Mouse (Mus musculus) right cerebral cortex, postnatal 4 days (tissue): ENCODE data around the gene Josd2.

ENCODE experiments used
- DNase-seq: peaks from one replicate; pipeline ENCODE4 v3.0.0-alpha.2; 2022

Josd2 gene

DNA sequence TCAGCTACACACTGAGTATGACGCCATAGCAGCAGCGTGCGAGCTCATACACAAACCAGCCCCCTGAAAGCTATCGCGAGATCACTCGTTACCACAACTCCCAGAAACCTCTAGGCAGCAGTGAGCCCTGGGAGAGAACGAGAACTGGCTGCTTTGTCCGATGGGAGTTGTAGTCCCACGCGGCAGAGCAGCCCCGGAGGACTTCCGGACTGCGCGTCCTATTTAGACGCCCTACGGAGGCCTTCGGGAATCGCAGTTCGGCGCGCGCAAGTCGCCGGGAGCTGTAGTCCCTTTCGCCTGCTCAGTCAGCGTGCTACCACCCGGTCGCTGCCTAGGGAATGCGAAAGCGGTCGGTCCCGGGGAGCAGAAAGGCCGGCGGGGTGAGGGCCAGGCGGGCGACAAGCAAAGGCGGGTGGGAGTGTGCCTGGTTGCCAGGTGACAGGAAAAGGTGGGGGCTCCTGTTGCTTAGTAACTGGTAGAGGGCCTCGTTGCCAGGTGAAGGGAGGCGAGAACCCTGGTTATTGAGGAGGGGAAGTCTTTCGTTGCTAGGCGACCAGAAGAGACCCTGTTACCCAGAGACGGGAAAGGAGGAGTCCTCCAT is at the start of gene Josd2:
TSS of gene Josd2 (plus strand) at position 170 of the 601 bp plus-strand sequence.
- peak; percentile 89 for DNase-seq

- no peak for DNase-seq
Observed at GRCm38 (mm10) chr7:44427666-44428065, 40.1 kb upstream of the Josd2 start.

DNA sequence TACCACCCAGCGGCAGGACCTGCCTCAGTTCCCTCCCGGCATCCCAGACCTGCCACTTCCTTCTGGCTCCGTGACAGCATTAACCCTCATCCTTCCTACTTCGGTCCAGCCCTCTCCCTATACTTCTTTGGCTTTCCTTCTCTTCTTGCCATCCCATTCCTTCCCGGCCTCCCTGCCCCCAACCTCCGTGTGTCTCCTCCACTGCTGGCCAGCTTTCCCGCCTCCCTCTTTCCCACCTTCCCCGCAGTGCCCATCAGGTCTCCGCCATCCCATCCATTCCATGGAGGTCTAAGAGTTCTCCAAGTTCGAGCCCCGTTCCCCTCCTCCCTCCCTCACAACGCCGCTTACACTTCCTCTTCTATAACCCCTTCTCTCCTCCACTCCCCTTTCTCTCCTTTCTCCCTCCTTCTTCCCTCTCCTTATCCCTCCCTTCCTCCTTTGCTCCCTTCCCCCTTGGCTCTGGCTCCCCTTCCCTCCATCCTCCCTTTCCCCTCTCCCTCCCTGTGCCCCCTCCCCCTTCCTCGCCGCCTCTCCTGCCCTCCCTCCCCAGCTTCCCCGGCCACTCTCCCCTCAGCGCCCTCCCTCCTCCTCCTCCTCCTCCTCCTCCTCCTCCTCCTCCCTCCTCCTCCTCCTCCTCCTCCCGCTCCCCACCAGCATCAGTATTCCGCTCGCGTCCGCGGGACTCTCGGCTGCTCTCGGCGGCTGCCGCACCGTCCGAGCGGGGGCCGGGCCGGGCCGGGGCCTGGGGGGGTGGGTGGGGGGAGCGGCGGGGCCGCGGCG is 39.4 kb upstream of the Josd2 start:
- peak; percentile 84 for DNase-seq

DNA sequence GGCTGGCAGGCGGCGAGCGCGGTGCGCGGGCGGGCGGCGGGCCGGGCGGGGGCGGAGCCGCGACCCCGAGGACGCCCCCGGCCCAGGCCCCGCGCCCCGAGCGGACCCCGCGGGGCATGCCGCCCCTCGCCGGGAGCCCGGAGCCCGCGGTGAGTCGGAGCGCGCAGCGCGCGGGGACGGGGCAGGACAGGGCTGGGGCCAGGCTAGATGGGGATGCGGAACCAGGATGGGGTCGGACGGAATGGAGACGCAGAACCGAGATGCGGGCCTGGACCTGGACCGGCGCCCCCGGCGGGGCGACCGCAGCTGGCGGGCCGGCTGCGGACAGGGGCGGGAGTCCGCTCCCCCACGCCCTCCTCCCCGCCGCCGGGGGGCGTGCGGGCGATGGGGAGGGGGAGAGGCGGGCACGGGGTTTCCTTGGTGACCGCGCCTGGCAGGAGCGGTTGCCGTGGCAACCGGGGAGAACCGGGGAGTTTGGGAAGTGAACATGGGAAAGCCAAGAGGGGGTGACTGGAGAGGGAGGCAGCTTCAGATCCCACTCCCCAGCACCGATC is 38.7 kb upstream of the Josd2 start, which contains the start of gene Lrrc4b:
TSS of gene Lrrc4b (plus strand) at position 51 of the 554 bp plus-strand sequence.
- peak; percentile 87 for DNase-seq

DNA sequence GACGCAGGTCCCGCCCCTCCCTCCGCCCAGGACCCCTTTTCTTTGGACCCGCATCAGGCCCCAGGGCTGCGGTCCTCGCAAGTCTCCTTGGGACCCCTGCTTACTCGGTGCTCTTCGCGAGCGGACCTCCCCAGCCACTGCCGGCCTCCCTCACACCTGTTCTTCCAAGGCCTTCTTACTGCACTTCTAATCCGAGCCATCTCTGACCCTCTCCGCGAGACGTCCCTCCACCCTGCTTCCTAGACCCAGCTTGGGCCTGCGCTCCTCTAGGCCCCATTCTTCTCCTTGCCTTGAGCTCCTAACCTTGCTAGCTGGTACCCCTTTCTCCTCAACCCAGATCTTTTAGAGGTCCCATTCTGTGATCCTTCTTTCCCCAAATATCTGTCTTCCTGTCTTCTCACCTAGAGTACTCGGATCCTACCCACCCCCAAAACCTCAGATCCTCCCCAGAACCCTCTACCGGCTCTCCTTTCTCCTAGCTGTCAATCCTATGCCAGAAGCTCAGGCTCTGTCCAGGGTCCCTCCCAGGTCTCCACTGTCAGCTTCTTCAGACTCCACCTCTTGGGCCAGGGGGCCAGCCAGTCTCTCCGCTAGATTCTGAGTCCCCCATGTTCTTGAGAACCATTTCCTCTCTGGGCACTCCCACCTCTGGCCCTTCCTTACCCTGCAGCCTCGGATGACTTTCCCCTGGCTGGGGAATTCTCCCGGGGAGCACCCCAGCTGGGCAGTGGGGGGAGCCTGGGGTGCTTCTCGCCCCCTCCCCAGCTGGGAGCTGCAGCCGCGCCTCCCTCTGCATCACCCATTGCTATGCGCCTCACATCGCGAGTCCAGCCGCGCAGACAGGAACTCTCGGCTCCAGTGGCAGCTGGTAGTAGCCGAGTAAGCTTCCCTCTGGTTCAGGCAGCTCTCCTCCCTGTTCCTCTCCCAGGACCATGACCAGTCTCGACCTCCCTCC is 38.0 kb upstream of the Josd2 start:
- DNase-seq: peak; percentile 55

GRCm38 (mm10) chr7:44432550-44432949 is 35.2 kb upstream of the Josd2 start:
- DNase-seq: no peak

DNA sequence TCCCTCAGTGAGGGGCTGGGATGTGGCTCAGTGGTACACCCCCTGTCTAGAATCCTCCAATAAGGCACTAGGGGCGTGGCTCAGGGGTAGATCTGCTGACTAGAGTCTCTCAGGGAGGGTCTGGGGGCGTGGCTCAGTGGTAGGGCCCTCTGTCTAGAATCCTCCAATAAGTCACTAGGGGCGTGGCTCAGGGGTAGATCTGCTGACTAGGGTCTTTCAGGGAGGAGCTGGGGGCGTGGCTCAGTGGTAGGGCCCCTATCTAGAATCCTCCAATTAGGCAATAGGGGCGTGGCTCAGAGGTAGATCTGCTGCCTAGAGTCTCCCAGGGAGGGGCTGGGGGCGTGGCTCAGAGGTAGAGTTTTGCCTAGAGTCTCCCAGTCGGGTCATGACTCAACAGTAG is 34.4 kb upstream of the Josd2 start:
- no peak for DNase-seq

GRCm38 (mm10) chr7:44434089-44434488 is 33.7 kb upstream of the Josd2 start:
- DNase-seq: no peak

DNA sequence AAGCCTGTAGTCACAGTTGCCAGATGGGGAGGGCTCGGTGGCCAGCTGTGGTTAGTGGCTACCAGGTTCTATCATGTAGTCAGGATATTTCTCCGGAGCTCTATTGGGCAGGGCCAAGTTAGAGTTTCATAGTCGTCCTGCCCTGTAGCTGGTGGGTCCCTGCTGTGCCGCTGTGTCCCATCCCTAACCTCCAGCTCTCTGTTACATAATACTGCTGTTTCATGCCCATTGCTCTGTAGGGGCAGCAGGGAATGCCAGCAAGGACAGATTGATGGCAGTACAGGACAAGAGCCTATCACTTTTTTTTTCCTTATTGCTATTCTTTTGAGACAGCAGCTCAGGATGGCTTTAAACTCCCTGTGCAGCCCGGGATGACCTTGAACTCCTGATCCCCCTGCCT is 32.0 kb upstream of the Josd2 start:
- DNase-seq: no peak

- DNase-seq: no peak
Observed at GRCm38 (mm10) chr7:44436267-44436666, 31.5 kb upstream of the Josd2 start.

- DNase-seq: no peak
Observed at GRCm38 (mm10) chr7:44437188-44437587, 30.6 kb upstream of the Josd2 start.

DNA sequence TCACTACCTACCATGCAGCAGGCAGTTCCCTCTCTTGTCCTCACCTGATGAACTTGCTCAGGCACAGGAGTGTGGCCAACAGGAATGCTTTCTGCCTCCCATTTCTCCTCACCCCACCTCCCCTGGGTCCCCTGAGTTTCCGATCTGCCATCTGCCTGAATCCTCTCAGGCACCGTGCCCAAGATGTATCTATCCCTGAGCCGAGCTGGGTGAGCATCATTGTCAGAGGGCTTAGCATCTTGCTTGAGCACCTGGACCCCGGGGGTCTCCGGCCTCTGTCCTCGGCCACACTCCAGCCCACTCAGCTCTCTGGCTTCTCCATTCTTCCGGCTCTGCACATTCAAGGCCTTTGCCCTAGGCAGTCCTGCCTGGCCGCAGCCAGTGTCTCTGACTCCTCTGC is 29.8 kb upstream of the Josd2 start:
- DNase-seq: no peak

- DNase-seq: no peak
Observed at GRCm38 (mm10) chr7:44439696-44440095, 28.1 kb upstream of the Josd2 start.

DNA sequence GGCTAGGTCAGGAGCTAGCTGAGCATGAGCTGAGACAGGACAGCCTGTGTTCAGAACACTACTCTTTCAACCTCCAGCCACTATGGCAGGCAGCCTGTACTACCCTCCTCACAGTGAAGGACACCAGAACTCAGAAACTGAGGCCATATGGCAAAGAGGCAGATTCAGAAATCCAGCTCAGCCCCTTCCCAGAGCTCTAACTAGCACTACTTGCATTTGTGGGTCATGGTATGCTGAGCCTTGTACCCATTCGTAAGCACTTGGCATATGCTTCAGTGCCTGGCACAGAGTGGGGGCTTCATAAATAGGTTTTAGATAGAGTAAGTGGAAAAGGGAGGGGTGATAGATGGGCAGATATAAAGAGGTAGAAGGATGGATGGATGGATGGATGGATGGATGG is 27.3 kb upstream of the Josd2 start:
- DNase-seq: no peak

GRCm38 (mm10) chr7:44441180-44441579 is 26.6 kb upstream of the Josd2 start:
- DNase-seq: peak; percentile 33

DNA sequence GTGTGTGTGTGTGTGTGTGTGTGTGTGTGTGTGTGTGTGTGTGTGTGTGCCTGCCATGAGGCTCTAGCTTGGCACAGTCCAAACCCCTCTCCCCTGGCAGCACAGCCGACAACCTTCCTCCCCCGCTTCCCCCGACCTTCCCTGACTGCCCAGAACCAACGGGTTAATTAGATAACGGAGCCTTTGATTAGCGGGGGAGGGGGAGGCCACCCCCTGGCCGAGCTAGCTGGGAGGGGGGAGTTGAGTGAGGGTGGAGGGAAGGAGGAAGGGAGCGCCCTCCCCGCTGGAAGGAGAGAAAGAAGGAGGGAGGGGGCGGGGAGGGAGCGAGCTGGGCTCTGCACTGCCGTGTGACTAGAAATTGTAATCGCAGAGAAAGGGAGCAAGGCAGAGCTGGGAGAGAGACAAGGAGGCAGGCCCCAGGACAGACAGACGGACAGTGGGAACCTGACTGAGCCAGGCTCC is 26.1 kb upstream of the Josd2 start:
- DNase-seq: peak; percentile 81

DNA sequence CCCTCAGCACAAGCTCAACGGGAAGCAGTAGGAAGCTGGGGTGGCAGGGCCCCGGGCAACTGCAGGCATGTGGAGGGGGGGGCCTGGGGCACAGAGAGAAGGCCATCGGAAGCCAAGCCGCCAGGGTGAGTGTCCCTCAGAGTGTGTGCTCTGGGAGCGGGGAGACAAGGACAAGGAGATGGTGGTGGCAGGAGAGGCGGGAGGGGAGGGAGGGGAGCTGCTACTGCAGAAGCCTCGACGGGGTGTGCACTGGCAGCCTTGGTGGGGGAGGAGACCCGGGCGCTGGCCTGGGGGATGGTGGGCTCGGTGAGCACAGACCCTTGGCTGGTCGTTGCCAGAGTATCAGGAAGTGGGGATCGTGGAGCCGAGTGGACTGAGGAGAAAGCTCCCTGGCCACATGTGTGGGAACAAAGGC is 25.4 kb upstream of the Josd2 start:
- DNase-seq: peak; percentile 66

- peak; percentile 55 for DNase-seq
Observed at GRCm38 (mm10) chr7:44443268-44444173, 24.3 kb upstream of the Josd2 start.

DNA sequence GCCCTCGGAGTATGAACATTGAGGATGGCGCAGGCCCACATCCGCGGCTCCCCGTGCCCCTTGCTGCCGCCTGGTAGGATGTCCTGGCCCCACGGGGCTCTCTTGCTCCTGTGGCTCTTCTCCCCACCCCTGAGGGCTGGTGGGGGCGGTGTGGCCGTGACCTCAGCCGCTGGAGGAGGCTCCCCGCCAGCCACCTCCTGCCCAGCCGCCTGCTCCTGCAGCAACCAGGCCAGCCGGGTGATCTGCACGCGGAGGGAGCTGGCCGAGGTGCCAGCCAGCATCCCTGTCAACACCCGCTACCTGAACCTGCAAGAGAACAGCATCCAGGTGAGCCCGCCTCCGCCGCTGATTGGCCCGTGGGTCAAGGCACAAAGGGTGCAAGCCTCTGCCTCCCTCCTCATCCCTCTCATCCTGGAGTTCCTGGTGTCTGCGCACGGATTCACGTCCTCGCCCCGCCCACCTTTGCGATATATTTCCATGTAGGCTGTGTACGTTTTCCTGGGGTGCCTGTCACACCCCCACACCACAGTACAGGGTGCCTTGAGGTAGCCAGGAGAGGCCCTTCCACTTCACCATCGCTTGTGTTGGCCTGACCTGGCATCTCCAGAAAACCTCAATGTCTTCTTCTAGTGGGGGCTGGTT is 22.8 kb upstream of the Josd2 start:
- no peak for DNase-seq

GRCm38 (mm10) chr7:44445528-44445923 is 22.3 kb upstream of the Josd2 start:
- no peak for DNase-seq
